Mouse (Mus musculus) ES-CJ7 (cell line): ENCODE measurements around the gene Tnpo3.
"Not testable (repeated sequence)": the region's sequence is repeated elsewhere in the genome, so short reads cannot be mapped to it uniquely, and the experiment has no call there.

Source experiments
- DNase-seq: peaks from one replicate; pipeline ENCODE4 v3.0.0; 2011; ENCODE audit warnings: low read depth, low spot score

Tnpo3 gene

GRCm38 (mm10) chr6:29620840-29621543 lies 11.3 kb upstream of the Tnpo3 start:
- DNase-seq: no peak

DNA sequence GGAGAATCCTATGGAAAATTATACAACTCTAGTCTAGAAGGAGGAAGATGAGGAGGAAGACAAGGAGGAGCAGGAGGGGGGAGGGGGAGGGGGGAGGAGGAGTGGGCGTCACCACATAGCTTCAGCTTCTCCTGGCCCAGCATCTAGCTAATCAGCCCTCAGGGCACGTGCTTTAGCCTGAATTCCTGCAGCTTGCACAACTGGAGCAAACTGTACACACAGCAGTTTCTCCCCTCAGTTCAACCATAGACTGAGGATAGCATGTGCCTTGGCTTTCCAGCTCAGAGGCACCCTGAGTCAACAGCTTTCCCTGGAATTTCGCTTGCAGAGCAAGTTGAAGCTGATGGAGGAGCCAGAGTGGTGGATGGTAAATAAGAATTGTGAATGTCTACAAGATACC lies 10.5 kb upstream of the Tnpo3 start:
- peak; percentile 46 for DNase-seq

DNA sequence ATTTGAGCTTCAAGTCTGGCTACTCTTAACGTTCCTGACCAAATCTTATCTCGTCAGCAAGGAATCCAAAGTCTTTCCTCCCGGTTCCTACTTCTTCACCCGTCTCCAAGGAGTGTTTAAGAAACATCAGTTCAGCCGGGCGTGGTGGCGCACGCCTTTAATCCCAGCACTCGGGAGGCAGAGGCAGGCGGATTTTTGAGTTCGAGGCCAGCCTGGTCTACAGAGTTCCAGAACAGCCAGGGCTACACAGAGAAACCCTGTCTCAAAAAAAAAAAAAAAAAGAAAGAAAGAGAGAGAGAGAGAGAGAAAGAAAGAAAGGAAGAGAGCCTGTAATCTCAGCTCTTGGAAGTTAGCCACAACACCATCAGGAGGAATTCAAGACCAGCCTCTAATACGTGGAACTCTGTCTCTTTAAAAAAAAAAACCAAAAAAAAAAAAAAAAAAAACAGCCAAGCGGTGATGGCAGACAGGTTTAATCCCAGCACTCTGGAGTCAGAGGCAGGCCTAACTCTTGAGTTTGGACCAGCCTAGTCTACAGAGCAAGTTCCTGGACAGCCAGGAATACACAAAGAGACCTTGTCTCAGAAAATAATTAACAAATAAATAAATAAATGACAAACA lies 443 bp upstream of the Tnpo3 start:
- DNase-seq: not testable (repeated sequence)

- no peak for DNase-seq
These were observed 9.5 kb downstream of the Tnpo3 start for GRCm38 (mm10) chr6:29600188-29600587.

GRCm38 (mm10) chr6:29595656-29596055 lies 14.0 kb downstream of the Tnpo3 start:
- no peak for DNase-seq

- no peak for DNase-seq
These were observed 28.5 kb downstream of the Tnpo3 start for GRCm38 (mm10) chr6:29581202-29581601.

- no peak for DNase-seq
These were observed 28.9 kb downstream of the Tnpo3 start for GRCm38 (mm10) chr6:29580770-29581169.

GRCm38 (mm10) chr6:29576388-29576787 lies 33.3 kb downstream of the Tnpo3 start:
- peak; percentile 13 for DNase-seq

- no peak for DNase-seq
These were observed 52.6 kb downstream of the Tnpo3 start for GRCm38 (mm10) chr6:29557112-29557511.

GRCm38 (mm10) chr6:29552526-29552925 lies 57.2 kb downstream of the Tnpo3 start:
- no peak for DNase-seq

DNA sequence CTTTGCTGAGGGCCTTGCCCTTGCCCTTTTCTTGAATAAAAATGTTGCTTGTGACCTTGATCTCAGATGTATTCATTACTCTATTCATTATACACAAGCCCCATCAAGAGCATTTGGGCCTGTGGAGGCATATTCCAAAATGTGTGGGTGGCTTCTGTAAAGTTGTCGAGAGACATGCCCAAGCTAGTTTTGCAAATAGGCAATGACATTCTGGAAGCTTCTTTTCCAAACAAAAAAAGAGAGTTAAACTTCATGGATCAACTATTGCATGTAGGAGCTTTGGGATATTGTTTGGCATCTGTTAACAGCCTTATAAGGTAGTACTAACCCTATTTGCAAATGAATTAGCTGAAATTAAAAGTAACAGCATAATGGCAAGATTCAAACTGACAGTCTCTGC lies 61.6 kb downstream of the Tnpo3 start:
- DNase-seq: no peak

GRCm38 (mm10) chr6:29547582-29547981 lies 62.1 kb downstream of the Tnpo3 start:
- no peak for DNase-seq

DNA sequence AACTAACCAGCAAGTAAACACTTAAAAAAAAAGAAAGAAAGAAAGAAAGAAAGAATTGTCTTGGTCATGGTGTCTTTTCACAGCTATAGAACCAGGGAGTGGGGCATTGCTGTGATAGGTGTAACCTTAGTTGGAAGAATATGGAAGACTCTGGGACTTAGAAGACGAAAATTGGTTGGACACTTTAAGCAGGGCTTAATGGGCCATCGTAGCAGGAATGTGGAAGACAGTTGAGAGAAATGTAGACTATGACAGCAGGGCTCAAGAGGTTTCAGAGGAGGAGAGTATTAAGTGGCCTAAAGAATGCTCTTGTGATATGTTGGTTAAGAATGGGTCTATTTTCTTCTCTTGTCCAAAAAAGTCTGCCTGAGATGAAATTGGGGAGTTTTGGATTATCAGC lies 64.1 kb downstream of the Tnpo3 start:
- DNase-seq: peak; percentile 38

- DNase-seq: no peak
These were observed 68.7 kb downstream of the Tnpo3 start for GRCm38 (mm10) chr6:29540956-29541355.

- DNase-seq: no peak
These were observed 69.5 kb downstream of the Tnpo3 start for GRCm38 (mm10) chr6:29540223-29540622.

DNA sequence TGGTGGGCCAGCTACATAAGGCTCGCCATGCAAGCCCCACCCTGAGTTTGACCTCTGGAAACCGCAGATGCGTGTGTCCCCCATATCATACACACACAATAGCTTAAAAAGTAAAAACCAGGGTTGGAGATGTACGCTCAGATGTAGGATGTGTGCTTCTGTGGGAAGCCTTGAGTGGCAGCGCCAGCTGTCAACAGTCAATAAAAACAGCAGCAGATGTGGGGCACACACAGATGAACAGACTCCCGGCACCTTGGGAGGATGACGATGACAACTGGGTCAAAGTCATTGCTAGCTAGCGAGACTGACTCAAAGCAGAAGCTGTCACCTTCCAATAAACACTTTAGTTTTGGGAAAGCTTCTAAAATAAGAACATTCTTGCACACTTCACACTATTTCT lies 70.2 kb downstream of the Tnpo3 start:
- DNase-seq: no peak

DNA sequence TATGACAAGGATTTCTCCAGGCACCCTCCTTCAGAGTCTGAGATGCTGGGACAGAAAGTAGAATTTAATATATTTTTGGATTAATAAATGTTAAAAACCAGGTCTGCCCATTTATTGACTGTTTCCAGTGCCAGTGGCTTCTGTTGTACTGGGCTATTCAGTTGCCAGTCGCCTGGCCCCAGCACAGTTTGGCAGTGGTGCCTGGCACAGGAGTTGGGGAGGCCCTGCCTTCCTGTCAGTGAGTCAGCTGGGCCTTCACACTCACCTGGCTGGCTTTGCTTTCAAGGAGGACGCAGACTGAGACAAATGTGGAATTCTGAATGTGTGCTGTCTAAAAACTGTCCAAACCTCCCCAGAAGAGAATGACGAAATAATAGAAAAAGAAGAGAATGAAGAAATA lies 72.5 kb downstream of the Tnpo3 start:
- no peak for DNase-seq

- no peak for DNase-seq
These were observed 73.0 kb downstream of the Tnpo3 start for GRCm38 (mm10) chr6:29536651-29537193.

DNA sequence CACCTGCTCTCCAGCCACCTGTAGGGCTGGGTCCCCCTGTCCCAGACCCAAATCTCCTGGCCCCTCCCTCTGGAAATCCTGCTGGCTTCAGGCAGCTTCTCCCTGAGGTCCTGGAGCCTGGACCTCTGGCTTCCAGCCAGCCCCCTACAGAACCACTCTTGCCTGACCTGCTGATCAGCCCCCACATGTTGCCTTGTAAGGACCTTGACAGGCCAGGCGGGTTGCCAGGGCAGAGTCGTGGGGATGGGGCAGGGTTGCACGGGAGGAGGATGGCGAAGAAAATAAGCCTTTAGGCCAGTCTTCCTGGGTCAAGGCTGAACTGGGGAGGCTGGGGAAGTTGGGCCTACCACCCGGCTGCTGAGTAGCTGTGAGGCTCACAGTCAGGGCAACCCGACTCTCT lies 74.4 kb downstream of the Tnpo3 start:
- no peak for DNase-seq

GRCm38 (mm10) chr6:29530050-29530449 lies 79.6 kb downstream of the Tnpo3 start:
- DNase-seq: no peak

GRCm38 (mm10) chr6:29529444-29529820 lies 80.3 kb downstream of the Tnpo3 start:
- DNase-seq: peak; percentile 76

- DNase-seq: peak; percentile 45
These were observed 80.9 kb downstream of the Tnpo3 start for GRCm38 (mm10) chr6:29528561-29529443.
